Mouse (Mus musculus) cerebellum, adult 9-10 months (tissue): Measurements from ENCODE around the gene Ddx23.

Source experiments
- DNase-seq: peaks from one replicate; pipeline ENCODE4 v3.0.0; 2022

The Ddx23 gene

DNA sequence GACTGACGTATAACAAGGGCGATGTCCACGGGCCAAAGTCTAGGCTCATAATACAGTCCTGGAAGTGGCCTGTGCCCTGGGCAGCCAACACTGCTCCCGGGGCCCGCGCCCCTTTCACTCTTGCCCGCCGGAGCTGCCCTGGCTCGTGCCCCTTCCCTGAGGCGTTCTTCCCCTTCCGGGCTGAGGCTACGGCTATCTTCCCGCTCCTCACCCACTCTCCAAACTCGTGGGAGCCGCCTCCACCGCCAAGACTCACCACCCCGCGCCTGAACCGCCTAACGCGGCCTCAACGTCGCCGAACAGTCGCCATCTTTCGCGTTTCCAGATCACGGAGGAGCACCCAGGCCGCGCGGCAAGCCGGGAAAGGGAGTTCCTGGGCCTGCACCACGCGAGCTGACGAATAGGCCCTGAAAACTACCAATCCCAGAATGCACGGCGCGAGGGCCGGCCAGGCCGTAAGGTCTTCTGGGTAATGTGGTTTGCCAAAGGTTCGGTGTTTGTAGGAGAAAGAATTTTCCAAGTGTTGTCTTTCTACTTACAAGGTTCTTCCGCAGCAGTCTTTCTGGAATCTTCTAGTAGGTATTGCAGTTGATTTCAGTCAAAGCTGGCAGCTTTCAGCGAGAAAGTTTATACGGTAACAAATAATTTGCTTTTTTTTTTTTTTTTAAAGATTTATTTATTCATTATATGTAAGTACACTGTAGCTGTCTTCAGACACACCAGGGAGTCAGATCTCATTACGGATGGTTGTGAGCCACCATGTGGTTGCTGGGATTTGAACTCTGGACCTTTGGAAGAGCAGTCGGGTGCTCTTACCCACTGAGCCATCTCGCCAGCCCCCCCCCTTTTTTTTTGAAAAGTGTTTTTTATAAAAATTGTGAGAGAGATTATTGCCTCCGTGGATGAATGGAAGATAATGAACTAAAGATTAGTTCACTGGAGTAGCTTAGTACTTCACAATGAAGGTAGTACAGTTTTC lies at the start of gene Ddx23:
Gene Ddx23 (minus strand): TSS at position 328 of the 979 bp plus-strand sequence.
- peak; percentile 94 for DNase-seq

- DNase-seq: peak; percentile 61
Measured at GRCm38 (mm10) chr15:98710442-98710841, 47.7 kb upstream of the Ddx23 start.

DNA sequence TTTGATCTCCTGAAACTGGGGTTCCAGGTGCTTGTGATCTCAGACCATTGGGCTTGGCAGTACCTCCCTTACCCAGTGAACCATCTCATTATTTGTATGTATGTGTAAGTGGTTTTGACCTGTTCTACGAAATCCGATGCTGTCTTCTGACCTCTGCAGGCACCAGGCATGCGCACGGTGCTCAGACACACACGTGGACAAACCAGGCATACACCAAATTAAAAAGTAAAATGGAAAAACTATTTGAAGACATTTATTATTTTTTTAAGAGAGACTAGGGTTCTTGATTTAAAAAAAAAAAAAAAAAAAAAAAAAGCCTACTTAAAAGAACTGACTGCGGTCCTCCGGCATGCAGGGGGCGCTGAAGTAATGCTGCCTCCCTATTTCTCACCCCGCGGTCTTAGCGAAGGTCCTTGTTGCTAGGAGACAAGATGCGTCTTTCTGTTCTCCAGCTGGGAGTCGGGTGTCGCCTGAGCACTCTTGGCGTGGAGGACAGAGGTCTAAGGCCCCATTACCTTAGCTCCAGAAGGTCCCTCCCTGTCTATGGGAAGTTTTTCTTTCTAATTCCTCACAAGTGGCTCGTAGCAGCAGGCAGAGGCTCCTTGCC lies 45.2 kb upstream of the Ddx23 start, which contains the start of gene Ccdc65:
Gene Ccdc65 (plus strand): TSS at position 442 of the 607 bp plus-strand sequence.
- DNase-seq: peak; percentile 92

GRCm38 (mm10) chr15:98704312-98704711 lies 41.6 kb upstream of the Ddx23 start:
- DNase-seq: no peak

GRCm38 (mm10) chr15:98699190-98700105 lies 36.8 kb upstream of the Ddx23 start:
- peak; percentile 88 for DNase-seq

DNA sequence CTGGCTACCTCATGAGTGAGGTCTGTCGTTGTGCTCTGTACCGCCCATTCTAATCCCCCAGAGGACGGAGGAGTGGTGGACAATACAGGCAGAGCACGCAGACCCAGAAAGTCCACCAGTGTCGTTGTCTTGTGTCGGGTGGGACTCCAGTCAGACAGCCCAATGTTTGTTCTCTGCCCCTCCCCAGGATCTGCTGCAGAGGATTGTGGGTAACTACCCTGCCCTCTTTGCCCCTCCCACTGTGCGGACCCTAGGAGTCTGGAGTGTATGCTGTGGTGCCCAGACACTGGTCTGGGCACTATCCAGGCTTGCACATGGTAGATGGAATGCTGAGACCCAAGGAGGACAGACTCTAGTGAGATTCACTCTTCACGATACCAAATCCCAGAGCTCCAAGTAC lies 33.5 kb upstream of the Ddx23 start:
- DNase-seq: no peak

GRCm38 (mm10) chr15:98695726-98696125 lies 33.0 kb upstream of the Ddx23 start:
- no peak for DNase-seq

DNA sequence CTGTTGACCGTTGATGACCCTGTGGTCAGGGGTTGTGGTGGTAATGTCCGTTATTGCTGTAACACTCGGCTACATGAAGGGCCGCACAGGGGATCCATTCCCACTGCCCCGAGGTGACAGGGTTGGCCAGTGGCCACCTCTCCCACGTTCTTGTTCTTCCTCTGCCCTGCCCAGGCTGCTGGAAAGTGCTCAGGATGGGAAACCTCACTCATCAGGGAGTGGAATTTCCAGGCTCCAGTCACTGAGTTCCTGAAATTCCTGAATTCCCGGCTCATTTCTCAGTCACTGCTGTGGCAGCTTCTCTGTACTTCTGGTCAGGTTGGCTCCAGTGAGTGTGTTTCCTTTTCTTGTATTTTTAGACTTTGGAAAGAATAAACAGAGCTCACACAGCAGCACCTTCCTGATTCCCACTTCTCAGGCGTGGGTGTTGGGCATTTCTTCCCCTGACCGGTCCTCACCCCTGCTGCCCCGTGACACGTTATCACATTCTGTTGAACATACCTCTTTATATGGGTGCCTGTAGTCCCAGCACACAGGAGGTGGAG lies 29.5 kb upstream of the Ddx23 start:
- no peak for DNase-seq

DNA sequence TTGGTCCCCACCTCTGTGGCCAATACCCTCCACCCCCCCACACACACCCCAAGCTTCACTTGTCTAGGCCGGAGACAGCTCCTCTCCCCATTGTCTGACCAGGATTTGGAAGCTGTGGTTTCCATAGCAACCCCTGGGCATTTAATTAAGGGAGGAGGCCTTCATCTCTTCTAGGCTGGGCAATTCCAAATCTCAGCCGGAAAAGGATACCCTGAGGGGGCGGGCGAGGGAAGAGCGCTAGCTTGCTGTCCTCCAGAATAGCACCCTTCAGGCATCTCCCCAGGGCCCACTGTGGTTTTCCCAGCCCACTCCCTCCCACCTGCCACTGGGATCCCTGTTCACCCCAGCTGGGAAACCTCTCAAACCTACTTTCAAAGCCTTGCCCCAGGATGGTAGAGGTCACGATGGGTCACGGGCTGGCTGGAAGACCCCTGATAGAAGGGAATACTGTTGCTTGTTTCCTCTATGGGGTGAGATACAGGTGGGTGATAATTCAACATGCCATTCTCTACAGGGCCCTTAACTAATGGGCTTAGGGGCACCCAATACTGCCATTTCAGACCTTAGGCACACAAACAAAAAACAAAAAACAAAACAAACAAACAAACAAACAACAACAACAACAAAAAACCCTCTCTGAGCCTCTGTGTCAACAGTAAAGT lies 28.9 kb upstream of the Ddx23 start:
- DNase-seq: no peak

DNA sequence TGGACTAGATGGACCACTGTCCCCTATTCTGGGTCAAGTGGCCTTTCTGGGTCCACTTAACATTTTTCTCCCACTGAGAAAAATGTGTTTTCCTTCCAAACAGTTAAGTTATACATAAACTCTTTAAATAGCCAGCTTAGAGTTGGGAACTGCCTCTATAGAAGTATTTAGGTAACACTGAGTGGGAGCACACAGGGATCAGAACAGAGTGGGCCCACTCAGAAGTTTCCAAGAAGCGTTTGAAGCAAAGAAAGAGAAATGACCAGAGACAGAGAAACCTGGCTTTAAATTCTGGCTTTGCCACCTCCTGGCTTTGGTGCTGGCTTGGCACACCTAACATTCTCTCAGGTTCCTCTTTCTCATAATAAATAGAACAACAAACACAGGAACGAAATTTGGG lies 27.0 kb upstream of the Ddx23 start:
- no peak for DNase-seq

GRCm38 (mm10) chr15:98685926-98686325 lies 23.2 kb upstream of the Ddx23 start:
- DNase-seq: no peak

GRCm38 (mm10) chr15:98683746-98684145 lies 21.1 kb upstream of the Ddx23 start:
- DNase-seq: no peak

GRCm38 (mm10) chr15:98683177-98683576 lies 20.5 kb upstream of the Ddx23 start:
- no peak for DNase-seq

DNA sequence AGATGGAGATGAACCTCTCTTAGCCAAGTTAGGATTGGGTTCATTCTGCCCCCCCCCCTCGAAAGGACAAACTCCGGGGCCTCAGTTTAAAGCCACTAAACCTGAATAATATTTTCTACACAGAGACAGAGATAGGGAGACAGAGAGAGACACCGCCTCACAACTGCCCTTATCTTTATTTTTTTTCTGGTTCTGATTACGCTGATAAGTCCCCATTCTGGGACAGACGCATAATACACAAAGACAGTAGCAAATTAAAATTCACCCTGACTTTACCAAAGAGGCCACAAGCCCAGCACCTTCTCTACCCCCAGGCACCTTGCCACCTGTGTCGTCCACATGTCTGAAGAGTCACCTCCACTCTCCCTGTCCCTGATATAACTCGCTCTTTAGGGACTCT lies 18.9 kb upstream of the Ddx23 start:
- no peak for DNase-seq

DNA sequence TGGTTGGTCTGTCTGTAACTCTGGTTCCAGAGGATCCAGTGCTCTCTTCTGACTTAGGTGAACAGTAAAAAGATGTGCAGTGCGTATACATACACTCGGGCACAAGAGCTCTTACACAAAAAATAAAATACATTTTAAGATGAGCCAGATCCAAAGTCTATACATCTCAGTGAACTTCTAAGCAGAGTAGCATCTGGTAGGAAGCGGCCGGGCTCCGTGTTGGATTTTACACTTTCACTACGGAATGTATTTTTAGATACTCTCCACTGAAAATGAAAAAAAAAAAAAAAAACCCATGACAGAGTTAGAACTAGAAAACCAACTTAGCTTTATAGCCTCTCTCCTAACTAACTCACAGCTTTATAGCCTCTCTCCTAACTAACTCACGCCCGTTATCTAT lies 18.0 kb upstream of the Ddx23 start:
- DNase-seq: no peak

- DNase-seq: no peak
Measured at GRCm38 (mm10) chr15:98677977-98678376, 15.3 kb upstream of the Ddx23 start.

GRCm38 (mm10) chr15:98676940-98677728 lies 14.4 kb upstream of the Ddx23 start, which contains the start of gene Rnd1:
TSS of gene Rnd1 (minus strand) at chr15:98677461.
- DNase-seq: peak; percentile 95

DNA sequence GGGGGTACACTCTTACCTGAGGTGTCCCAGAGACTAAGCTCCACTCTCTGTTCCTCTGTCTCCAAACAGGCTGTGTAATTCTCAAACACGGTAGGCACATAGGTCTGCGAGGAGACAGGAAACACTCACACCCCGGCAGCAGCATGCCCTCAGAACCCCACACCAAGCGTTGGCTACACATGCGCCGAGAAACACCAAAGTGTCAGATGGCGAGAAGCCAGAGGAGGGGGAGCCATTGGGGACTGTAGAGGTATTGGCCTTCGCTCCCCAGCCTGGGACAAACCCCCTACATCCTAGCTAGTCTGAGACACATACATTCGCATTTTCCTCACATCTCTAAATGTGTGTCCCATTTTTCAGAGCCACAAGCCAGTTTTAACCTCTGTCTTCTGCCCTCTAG lies 13.8 kb upstream of the Ddx23 start:
- peak; percentile 77 for DNase-seq

- no peak for DNase-seq
Measured at GRCm38 (mm10) chr15:98675634-98676250, 13.0 kb upstream of the Ddx23 start.

GRCm38 (mm10) chr15:98674994-98675545 lies 12.4 kb upstream of the Ddx23 start:
- no peak for DNase-seq
